Mouse (Mus musculus) bone marrow, adult 2 months (tissue): ENCODE results near the gene Nop58.

ENCODE experiments used
- CTCF ChIP-seq: fragments of 200-500 bp; IDR thresholded peaks from 2 replicates; pipeline ENCODE4 v1.5.1; 2011; ENCODE audit warnings: low read length, control low read depth; ENCODE audit not compliant: control insufficient read depth, insufficient read depth
- POLR2A ChIP-seq: fragments of 200-500 bp; IDR thresholded peaks from 2 replicates; pipeline ENCODE4 v1.6.1; 2011; ENCODE audit warnings: low read depth, mild to moderate bottlenecking, control low read depth, low read length, borderline replicate concordance; ENCODE audit not compliant: control insufficient read depth

DNA sequence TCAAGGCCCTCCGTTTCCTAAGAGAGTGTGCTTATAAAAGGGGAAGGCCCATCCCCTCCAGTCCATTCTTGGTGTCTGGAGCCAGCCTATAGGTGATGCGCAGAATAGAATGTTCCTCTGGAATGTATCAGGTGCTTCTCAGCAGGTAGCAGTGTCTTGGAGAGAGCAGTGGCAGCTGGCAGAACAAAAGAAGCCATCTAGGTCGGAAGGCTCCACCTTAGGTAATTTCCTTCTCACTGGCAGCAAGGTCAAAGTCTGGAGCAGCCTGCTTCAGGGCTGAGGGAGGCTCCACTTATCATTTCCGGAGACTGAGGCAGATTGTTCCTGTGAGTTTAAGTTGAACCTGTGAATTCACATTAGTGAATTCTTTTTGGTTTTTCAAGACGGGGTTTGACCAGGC is 13.0 kb downstream of the Nop58 start:
- TF ChIP-seq POLR2A, result no peak
- TF ChIP-seq CTCF, result no peak
